Mouse (Mus musculus) bone marrow, adult 2 months (tissue): ENCODE data around the gene Smoc2. TPM values are rescaled to one million over a fixed set of nuclear protein-coding genes. Genes with fewer than 3 reads are reported as not detected.

Experiments
- H3K27ac ChIP-seq: fragments of 200-500 bp; 2 replicates; pipeline ENCODE4 v1.5.1; 2012; ENCODE audit warnings: low read depth, mild to moderate bottlenecking, control low read depth, inconsistent platforms, low read length; ENCODE audit not compliant: control insufficient read depth, poor library complexity, insufficient read depth
- H3K4me1 ChIP-seq: fragments of 200-500 bp; 2 replicates; pipeline ENCODE4 v1.6.1; 2011; ENCODE audit warnings: low read length; ENCODE audit not compliant: control insufficient read depth, insufficient read depth
- H3K4me3 ChIP-seq: fragments of 200-500 bp; replicated peaks from 2 replicates; pipeline ENCODE3; 2011; ENCODE audit warnings: mild to moderate bottlenecking, low read depth, low read length, control low read depth; ENCODE audit not compliant: control insufficient read depth
- CTCF ChIP-seq: fragments of 200-500 bp; IDR thresholded peaks from 2 replicates; pipeline ENCODE4 v1.5.1; 2011; ENCODE audit warnings: low read length, control low read depth; ENCODE audit not compliant: control insufficient read depth, insufficient read depth
- POLR2A ChIP-seq: fragments of 200-500 bp; IDR thresholded peaks from 2 replicates; pipeline ENCODE4 v1.6.1; 2011; ENCODE audit warnings: low read depth, mild to moderate bottlenecking, control low read depth, low read length, borderline replicate concordance; ENCODE audit not compliant: control insufficient read depth
- WGBS: fragments of 180-500 bp; shearing (Covaris S2); methylation state at CpG from one replicate; pipeline ENCODE4 v1.1.7; 2018; 5-methylcytosine and 5-hydroxymethylcytosine counted together
- polyA plus RNA-seq: library from polyadenylated mRNA; stranded (reverse); fragments of >200 nt; gene quantifications from 2 replicates; pipeline ENCODE4 v1.2.4, GENCODE M21; 2011; ENCODE audit warnings: low replicate concordance; ENCODE audit not compliant: missing spikeins, insufficient read depth, insufficient read length

Smoc2 gene
- polyA plus RNA-seq, 1 experiment: 1.8 TPM

- no peak overlapping the region for H3K27ac ChIP-seq
- H3K4me1 ChIP-seq: no peaks in the 10 kb centered on the region
- no peak for TF ChIP-seq POLR2A
- no peak for TF ChIP-seq CTCF
- 83% methylated on average over 12 of the region's 12 CpGs for WGBS
- no peak overlapping the region for H3K4me3 ChIP-seq
Measured at GRCm38 (mm10) chr17:14343442-14343841, 64.1 kb downstream of the Smoc2 start.

- no peak overlapping the region for H3K4me3 ChIP-seq
- 65% methylated on average over 4 of the region's 4 CpGs for WGBS
- H3K4me1 ChIP-seq: no peaks in the 10 kb centered on the region
- H3K27ac ChIP-seq: no peak overlapping the region
- TF ChIP-seq CTCF: no peak
- TF ChIP-seq POLR2A: no peak
Measured at GRCm38 (mm10) chr17:14345556-14345955, 66.2 kb downstream of the Smoc2 start.

DNA sequence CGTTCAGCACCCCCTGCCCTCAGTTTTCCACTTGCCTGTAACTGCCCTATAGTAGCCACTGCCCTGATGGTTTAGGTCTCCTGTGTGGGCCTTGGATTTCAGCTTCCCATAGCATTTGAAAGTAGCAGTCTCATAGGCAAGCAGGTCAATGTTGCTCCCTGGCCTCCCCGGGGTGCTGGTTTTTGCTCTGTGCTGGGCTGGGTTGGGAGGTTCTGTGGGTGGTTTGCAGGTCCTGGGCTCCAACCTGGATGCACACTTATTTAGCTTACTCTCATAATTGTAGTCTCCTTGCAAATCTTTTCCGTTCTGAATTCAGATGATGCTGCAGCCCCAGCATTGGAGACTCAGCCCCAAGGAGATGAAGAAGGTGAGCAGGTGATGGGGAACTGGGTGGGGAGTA lies 67.6 kb downstream of the Smoc2 start:
- H3K4me1 ChIP-seq: no peaks in the 10 kb centered on the region
- H3K4me3 ChIP-seq: no peak overlapping the region
- WGBS: 70% methylated on average over 3 of the region's 3 CpGs
- TF ChIP-seq CTCF: no peak
- no peak for TF ChIP-seq POLR2A
- no peak overlapping the region for H3K27ac ChIP-seq

- H3K4me1 ChIP-seq: no peaks in the 10 kb centered on the region
- 82% methylated on average over 6 of the region's 6 CpGs for WGBS
- TF ChIP-seq POLR2A: no peak
- no peak for TF ChIP-seq CTCF
- no peak overlapping the region for H3K27ac ChIP-seq
- H3K4me3 ChIP-seq: no peak overlapping the region
Measured at GRCm38 (mm10) chr17:14349086-14349814, 69.9 kb downstream of the Smoc2 start.

GRCm38 (mm10) chr17:14353219-14354079 lies 74.1 kb downstream of the Smoc2 start:
- 70% methylated on average over 10 of the region's 10 CpGs for WGBS

GRCm38 (mm10) chr17:14361511-14361910 lies 82.2 kb downstream of the Smoc2 start:
- Histone ChIP-seq H3K4me1 (no peaks in the 10 kb centered on the region; the same call in 1 of the 2 replicates), H3K27ac (no peak overlapping the region), H3K4me3 (no peak overlapping the region)
- TF ChIP-seq CTCF: no peak
- TF ChIP-seq POLR2A: no peak
- WGBS: 86% methylated on average over 1 of the region's 1 CpGs

More at GRCm38 (mm10) chr17:14353219-14354079, 74.1 kb downstream of the Smoc2 start:
- Histone ChIP-seq H3K27ac (no peak overlapping the region), H3K4me3 (no peak overlapping the region), H3K4me1 (no peaks in the 10 kb centered on the region)
- no peak for TF ChIP-seq POLR2A
- TF ChIP-seq CTCF: no peak

DNA sequence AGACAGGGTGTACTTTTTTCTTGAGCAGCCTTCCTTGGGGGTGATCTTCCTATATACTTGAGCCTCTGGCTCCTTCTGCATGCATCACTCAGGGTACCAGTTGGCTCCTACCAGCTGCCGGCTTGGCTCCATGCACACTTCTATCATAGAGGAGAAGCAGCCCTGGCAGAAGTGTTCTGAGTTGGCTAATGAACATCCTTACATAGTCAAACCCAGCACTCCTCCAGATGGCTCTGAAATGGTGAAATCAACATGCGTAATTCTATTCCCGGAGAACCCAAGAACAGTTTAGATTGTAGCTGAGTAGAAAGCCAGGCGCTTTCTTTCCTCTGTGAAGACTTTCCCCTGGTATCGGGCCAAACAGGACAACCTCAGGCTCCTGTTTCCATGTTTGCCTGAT lies 91.2 kb downstream of the Smoc2 start:
- WGBS: 80% methylated on average over 5 of the region's 5 CpGs
- no peak overlapping the region for H3K27ac ChIP-seq
- no peaks in the 10 kb centered on the region; the same call in 1 of the 2 replicates for H3K4me1 ChIP-seq
- TF ChIP-seq CTCF: no peak
- TF ChIP-seq POLR2A: no peak
- H3K4me3 ChIP-seq: no peak overlapping the region

GRCm38 (mm10) chr17:14371606-14372005 lies 92.3 kb downstream of the Smoc2 start:
- H3K4me1 ChIP-seq: no peaks in the 10 kb centered on the region
- no peak overlapping the region for H3K27ac ChIP-seq
- no peak overlapping the region for H3K4me3 ChIP-seq
- WGBS: 33% methylated on average over 6 of the region's 6 CpGs
- TF ChIP-seq POLR2A (no peak), CTCF (no peak)
